Mouse (Mus musculus) C2C12 (cell line): Measurements from ENCODE around the gene Atp1b2. TPM values are rescaled to one million over a fixed set of nuclear protein-coding genes. Genes with fewer than 3 reads are reported as not detected.

Experiments used
- H3K27me3 ChIP-seq: one replicate; pipeline ENCODE4 v1.6.1; 2011; ENCODE audit not compliant: control insufficient read depth, insufficient read depth, insufficient read length
- H3K36me3 ChIP-seq: one replicate; pipeline ENCODE4 v1.6.1; 2011; ENCODE audit not compliant: control insufficient read depth, insufficient read depth
- H3K4me3 ChIP-seq: one replicate; pipeline ENCODE4 v1.5.1; 2011; ENCODE audit warnings: mild to moderate bottlenecking, control low read depth; ENCODE audit not compliant: poor library complexity, insufficient read depth, severe bottlenecking
- H3K79me2 ChIP-seq: one replicate; pipeline ENCODE4 v1.6.1; 2011; ENCODE audit not compliant: control insufficient read depth, insufficient read depth
- H3K79me3 ChIP-seq: one replicate; pipeline ENCODE4 v1.6.1; 2011; ENCODE audit warnings: low read depth, control low read depth
- H3ac ChIP-seq: one replicate; pipeline ENCODE3; 2011; ENCODE audit warnings: low read depth; ENCODE audit not compliant: control insufficient read depth, insufficient read length
- CEBPB ChIP-seq: IDR thresholded peaks from one replicate; pipeline ENCODE4 v1.6.1; 2011; ENCODE audit warnings: low read depth, mild to moderate bottlenecking, control low read depth, moderate library complexity
- CTCF ChIP-seq: IDR thresholded peaks from one replicate; pipeline ENCODE4 v1.5.1; 2011; ENCODE audit not compliant: control insufficient read depth, insufficient read depth, insufficient read length
- FOSL1 ChIP-seq: IDR thresholded peaks from one replicate; pipeline ENCODE4 v1.8.0; 2011; ENCODE audit warnings: mild to moderate bottlenecking, low read length; ENCODE audit not compliant: poor library complexity, insufficient read depth, severe bottlenecking
- MAX ChIP-seq: IDR thresholded peaks from one replicate; pipeline ENCODE4 v1.6.1; 2011; ENCODE audit warnings: mild to moderate bottlenecking, control low read depth
- MYOD1 ChIP-seq: IDR thresholded peaks from one replicate; pipeline ENCODE4 v1.6.1; 2011; ENCODE audit warnings: low read depth; ENCODE audit not compliant: control insufficient read depth, insufficient read length
- MYOG ChIP-seq: IDR thresholded peaks from one replicate; pipeline ENCODE4 v1.6.1; 2011; ENCODE audit not compliant: control insufficient read depth, insufficient read length; ENCODE audit errors: extremely low read depth
- USF1 ChIP-seq: IDR thresholded peaks from one replicate; pipeline ENCODE4 v1.6.1; 2011; ENCODE audit warnings: low read depth, mild to moderate bottlenecking, control low read depth, moderate library complexity
- polyA plus RNA-seq: library from polyadenylated mRNA; unstranded; fragments of >200 nt; fragmentation: generic; extraction: Trizol; gene quantifications from one replicate; pipeline ENCODE4 v1.2.1, GENCODE M21; 2012; ENCODE audit warnings: missing spikeins

Atp1b2 gene
- polyA plus RNA-seq, 1 experiment, result 0.20 TPM

DNA sequence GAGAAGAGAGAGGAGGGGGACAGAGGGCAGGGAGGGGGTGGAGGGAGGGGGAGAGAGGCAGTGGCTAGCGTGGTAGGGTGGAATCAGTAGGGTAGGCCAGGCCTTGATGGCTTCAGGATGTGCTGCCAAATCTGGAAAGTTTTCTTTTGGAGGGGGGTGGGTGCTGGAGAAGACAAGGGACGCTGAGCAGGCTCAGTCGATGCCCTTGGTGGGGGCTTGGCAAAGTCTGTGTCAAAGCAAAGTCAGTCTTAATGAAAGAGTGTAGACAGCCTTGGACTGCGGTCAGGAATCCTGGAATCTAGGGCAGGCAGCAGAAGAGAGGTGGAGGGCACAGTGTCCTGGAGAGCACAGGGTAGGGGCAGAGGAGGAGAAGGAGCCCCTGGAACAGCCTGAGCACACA, 5.2 kb upstream of the Atp1b2 start:
- no peaks in the 10 kb centered on the region for H3K79me3 ChIP-seq

DNA sequence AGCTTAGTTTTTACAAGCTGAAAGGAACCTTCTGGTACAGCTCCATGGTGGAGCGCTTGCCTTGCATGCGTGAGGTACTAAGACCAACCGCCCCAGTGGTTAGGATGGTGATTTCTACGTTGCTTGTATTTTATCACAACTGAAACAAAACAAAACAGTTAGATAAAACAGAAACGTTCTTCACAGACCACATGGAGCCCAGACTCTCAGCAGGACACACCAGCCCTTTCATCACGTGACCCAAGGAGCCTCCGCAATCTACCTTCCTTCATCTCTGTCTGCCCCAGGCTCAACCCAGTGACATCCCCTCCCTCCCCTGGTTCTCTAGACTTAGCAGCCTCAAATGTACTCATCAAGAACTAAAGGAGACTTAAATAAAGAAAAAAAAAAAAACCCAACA, 3.7 kb upstream of the Atp1b2 start:
- Histone ChIP-seq H3K4me3 (no peak overlapping the region), H3K79me3 (no peaks in the 10 kb centered on the region), H3K79me2 (no peaks in the 10 kb centered on the region), H3K36me3 (no peaks in the 10 kb centered on the region), H3ac (no peak overlapping the region), H3K27me3 (peaks cover 17% of the 10 kb centered on the region)
- TF ChIP-seq USF1 (peak; percentile 66), FOSL1 (no peak)

More for the DNA sequence above, 5.2 kb upstream of the Atp1b2 start:
- Histone ChIP-seq H3K36me3 (no peaks in the 10 kb centered on the region), H3K27me3 (peaks cover 9% of the 10 kb centered on the region), H3K4me3 (no peak overlapping the region), H3K79me2 (no peaks in the 10 kb centered on the region), H3ac (no peak overlapping the region)
- TF ChIP-seq CEBPB (no peak), MYOD1 (no peak)

DNA sequence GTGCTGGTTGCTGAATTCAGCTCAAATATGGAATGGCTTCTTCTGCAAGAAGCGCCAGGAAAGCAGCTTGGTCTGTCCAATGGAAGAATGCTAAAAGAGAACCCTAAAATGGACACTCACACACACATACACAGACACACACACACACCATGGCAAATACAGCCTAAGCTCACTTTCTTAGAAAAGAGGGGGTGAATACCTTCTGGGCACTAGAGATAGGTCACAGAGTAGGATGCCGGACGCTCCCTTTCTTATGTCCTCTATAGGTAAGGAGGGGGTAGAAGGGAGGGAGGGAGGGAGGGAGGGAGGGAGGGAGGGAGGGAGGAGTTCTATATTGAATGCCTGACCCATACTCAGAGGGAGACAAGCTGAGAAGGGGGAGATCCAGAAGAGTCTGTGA, 2.8 kb upstream of the Atp1b2 start:
- H3ac ChIP-seq, result no peak overlapping the region
- H3K36me3 ChIP-seq, result no peaks in the 10 kb centered on the region
- H3K4me3 ChIP-seq, result no peak overlapping the region
- H3K79me3 ChIP-seq, result no peaks in the 10 kb centered on the region
- peaks cover 26% of the 10 kb centered on the region for H3K27me3 ChIP-seq
- H3K79me2 ChIP-seq, result no peaks in the 10 kb centered on the region
- TF ChIP-seq MYOD1, result no peak
- TF ChIP-seq MAX, result no peak
- no peak for TF ChIP-seq CTCF
- no peak for TF ChIP-seq USF1
- no peak for TF ChIP-seq MYOG
- no peak for TF ChIP-seq FOSL1
- no peak for TF ChIP-seq CEBPB

DNA sequence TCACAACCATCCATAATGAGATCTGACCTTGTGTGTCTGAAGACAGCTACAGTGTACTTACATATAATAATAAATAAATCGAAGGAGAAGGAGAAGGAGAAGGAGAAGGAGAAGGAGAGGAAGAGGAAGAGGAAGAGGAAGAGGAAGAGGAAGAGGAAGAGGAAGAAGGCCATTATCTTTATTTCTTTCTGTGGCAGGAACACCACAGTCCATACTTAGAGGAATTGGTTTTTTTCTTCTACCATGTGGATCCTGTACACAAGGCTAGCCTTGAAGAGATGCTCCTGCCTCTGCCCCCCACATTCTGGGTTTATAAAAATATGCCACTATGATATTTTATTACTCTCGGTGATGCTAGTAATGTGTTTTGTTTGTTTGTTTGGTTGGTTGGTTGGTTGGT, 1.1 kb upstream of the Atp1b2 start:
- no peaks in the 10 kb centered on the region for H3K36me3 ChIP-seq
- no peaks in the 10 kb centered on the region for H3K79me2 ChIP-seq
- peaks cover 31% of the 10 kb centered on the region for H3K27me3 ChIP-seq
- TF ChIP-seq FOSL1, result no peak
- TF ChIP-seq CTCF, result no peak
- TF ChIP-seq MAX, result no peak
- TF ChIP-seq MYOG, result no peak
- no peak for TF ChIP-seq MYOD1
- TF ChIP-seq USF1, result no peak
- TF ChIP-seq CEBPB, result no peak
- no peak overlapping the region for H3ac ChIP-seq
- no peaks in the 10 kb centered on the region for H3K79me3 ChIP-seq
- H3K4me3 ChIP-seq, result no peak overlapping the region

DNA sequence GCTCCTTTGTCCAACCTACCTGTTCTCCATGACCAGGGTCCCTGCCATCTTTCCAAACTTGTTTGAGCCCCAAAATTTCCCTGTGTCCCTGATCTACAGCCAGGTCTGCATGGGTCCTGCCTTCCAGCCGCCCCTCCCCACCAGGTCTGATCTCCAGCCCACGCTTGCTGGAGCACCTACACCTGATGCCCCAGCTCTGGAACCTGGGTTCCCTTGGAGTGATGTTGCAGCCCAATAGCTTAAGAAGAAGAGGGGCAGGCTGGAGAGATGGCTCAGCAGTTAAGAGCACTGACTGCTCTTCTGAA, 701 bp upstream of the Atp1b2 start:
- no peaks in the 10 kb centered on the region for H3K36me3 ChIP-seq
- H3K27me3 ChIP-seq, result peaks cover 31% of the 10 kb centered on the region
- H3K79me2 ChIP-seq, result no peaks in the 10 kb centered on the region
- no peaks in the 10 kb centered on the region for H3K79me3 ChIP-seq
- no peak for TF ChIP-seq MYOD1
- no peak for TF ChIP-seq MAX
- no peak for TF ChIP-seq USF1
- TF ChIP-seq MYOG, result no peak
- no peak for TF ChIP-seq CTCF
- TF ChIP-seq FOSL1, result no peak
- no peak overlapping the region for H3K4me3 ChIP-seq
- no peak overlapping the region for H3ac ChIP-seq

DNA sequence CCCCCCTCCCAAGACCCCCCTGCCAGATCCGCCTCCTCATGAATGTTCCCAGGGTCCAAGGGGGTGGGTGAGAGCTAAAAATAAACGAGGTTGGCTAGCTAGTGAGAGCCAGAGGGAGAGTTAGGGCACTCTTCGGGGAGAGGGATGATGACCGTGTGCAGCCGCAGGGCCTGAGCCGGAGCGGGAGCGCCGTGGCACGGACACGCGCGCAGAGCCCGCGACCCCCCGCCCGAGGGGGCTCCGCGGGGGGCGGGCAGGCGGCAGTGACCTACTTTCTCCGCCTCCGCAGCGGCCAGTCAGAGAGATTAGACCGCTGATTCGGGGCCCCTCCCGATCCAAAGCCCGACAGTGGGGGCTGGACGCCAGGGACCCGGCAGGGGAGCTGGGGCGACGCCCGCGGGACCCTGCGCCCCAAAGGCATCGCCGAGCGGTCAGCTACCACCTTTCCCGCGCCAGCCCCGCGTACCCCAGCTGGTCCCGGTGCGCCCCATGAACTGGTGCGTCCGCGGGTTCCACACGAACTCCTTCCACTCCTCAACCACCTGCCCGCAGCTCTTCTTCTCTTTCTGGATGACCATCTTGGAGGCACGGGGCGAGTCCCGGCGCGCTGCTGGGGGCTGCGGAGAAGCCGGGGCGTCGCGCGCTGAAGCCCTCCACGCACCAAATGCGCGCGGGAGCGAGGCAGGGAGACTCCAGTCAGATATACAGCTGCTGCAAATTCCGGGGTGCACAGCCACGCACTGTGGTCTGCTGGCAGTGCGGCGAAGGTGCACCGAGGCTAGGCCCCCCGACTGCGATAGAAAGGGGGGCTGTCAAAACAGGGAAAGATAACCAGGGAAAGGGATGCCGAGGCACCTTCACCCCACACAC, 712 bp downstream of the Atp1b2 start:
- TF ChIP-seq FOSL1, result no peak
- no peak for TF ChIP-seq MAX
- no peak for TF ChIP-seq CEBPB
- TF ChIP-seq USF1, result no peak
- TF ChIP-seq CTCF, result no peak
- TF ChIP-seq MYOG, result no peak
- TF ChIP-seq MYOD1, result no peak
- no peaks in the 10 kb centered on the region for H3K36me3 ChIP-seq
- H3K27me3 ChIP-seq, result peaks cover 25% of the 10 kb centered on the region
- H3K4me3 ChIP-seq, result no peak overlapping the region
- H3K79me3 ChIP-seq, result no peaks in the 10 kb centered on the region
- H3ac ChIP-seq, result peak overlapping the region; percentile 63
- H3K79me2 ChIP-seq, result no peaks in the 10 kb centered on the region
